Mouse (Mus musculus) neural tube, embryonic 15.5 days (tissue): ENCODE measurements around the gene Smad6. TPM values are rescaled to one million over a fixed set of nuclear protein-coding genes. Genes with fewer than 3 reads are reported as not detected.
A peak's percentile ranks its signal among the peaks of the same experiment; 100 is the strongest.

Experiments used
- ATAC-seq: fragments of 200-750 bp; cut with Nextera tagmentation; 2 replicates; pipeline ENCODE4 v1.8.0; 2017; ENCODE audit warnings: mild to moderate bottlenecking, moderate TSS enrichment, moderate library complexity; ENCODE audit not compliant: low FRiP score
- H3K27ac ChIP-seq: fragments of 300-500 bp; sonication (generic); replicated peaks from 2 replicates; pipeline ENCODE4 v1.5.1; 2015; ENCODE audit warnings: mild to moderate bottlenecking, inconsistent platforms
- H3K27me3 ChIP-seq: fragments of 300-500 bp; sonication (generic); replicated peaks from 2 replicates; pipeline ENCODE4 v1.6.1; 2015; ENCODE audit warnings: inconsistent platforms
- H3K36me3 ChIP-seq: fragments of 300-500 bp; sonication (generic); 2 replicates; pipeline ENCODE4 v1.6.1; 2015; ENCODE audit warnings: inconsistent platforms
- H3K4me1 ChIP-seq: fragments of 300-500 bp; sonication (generic); 2 replicates; pipeline ENCODE4 v1.6.1; 2015; ENCODE audit warnings: inconsistent platforms
- H3K4me2 ChIP-seq: fragments of 300-500 bp; sonication (generic); 2 replicates; pipeline ENCODE4 v1.6.1; 2015; ENCODE audit warnings: inconsistent platforms, mild to moderate bottlenecking, moderate library complexity
- H3K4me3 ChIP-seq: fragments of 300-500 bp; sonication (generic); replicated peaks from 2 replicates; pipeline ENCODE4 v1.5.1; 2015; ENCODE audit warnings: mild to moderate bottlenecking, inconsistent platforms
- H3K9ac ChIP-seq: fragments of 300-500 bp; sonication (generic); replicated peaks from 2 replicates; pipeline ENCODE4 v1.6.1; 2015; ENCODE audit warnings: mild to moderate bottlenecking, inconsistent platforms
- H3K9me3 ChIP-seq: fragments of 300-500 bp; sonication (generic); replicated peaks from 2 replicates; pipeline ENCODE4 v1.6.1; 2016; ENCODE audit warnings: inconsistent platforms
- WGBS: fragments of 180-500 bp; shearing (Covaris S2); methylation state at CpG from one replicate; pipeline ENCODE4 v1.1.7; 2015; ENCODE audit warnings: mixed read lengths; 5-methylcytosine and 5-hydroxymethylcytosine counted together
- polyA plus RNA-seq: library from polyadenylated mRNA; unstranded; fragments of >200 nt; fragmentation: Nextera tagmentation; extraction: Ambion mirVana; gene quantifications from 2 replicates; pipeline ENCODE4 v1.2.1, GENCODE M21; 2015

The Smad6 gene
- polyA plus RNA-seq, 1 experiment from 2014 or later, result 1.8 TPM

GRCm38 (mm10) chr9:63956052-63956451 lies 65.8 kb downstream of the Smad6 start:
- Histone ChIP-seq H3K4me3 (no peak overlapping the region), H3K9me3 (no peaks in the 10 kb centered on the region), H3K27me3 (0 out of 2 replicates have a peak, but pooled peaks cover 2% of the 10 kb centered on the region), H3K4me1 (peaks cover 33% of the 10 kb centered on the region), H3K36me3 (no peaks in the 10 kb centered on the region), H3K9ac (no peak overlapping the region), H3K4me2 (no peak overlapping the region), H3K27ac (no peak overlapping the region)
- WGBS, result 23% methylated on average over 9 of the region's 9 CpGs
- no peak for ATAC-seq

GRCm38 (mm10) chr9:63953691-63954090 lies 68.2 kb downstream of the Smad6 start:
- no peaks in the 10 kb centered on the region for H3K36me3 ChIP-seq
- no peak overlapping the region for H3K27ac ChIP-seq
- H3K9ac ChIP-seq, result no peak overlapping the region
- H3K4me3 ChIP-seq, result 0 out of 2 replicates have a peak overlapping the region, but pooled peaks have one; percentile 11
- 56% methylated on average over 35 of the region's 35 CpGs for WGBS
- peaks cover 10% of the 10 kb centered on the region for H3K4me1 ChIP-seq
- ATAC-seq, result no peak
- no peaks in the 10 kb centered on the region for H3K9me3 ChIP-seq
- peak overlapping the region; percentile 35 for H3K4me2 ChIP-seq
- 0 out of 2 replicates have a peak, but pooled peaks cover 2% of the 10 kb centered on the region for H3K27me3 ChIP-seq

GRCm38 (mm10) chr9:63952591-63952990 lies 69.3 kb downstream of the Smad6 start:
- H3K27ac ChIP-seq, result no peak overlapping the region
- H3K36me3 ChIP-seq, result no peaks in the 10 kb centered on the region
- H3K9me3 ChIP-seq, result no peaks in the 10 kb centered on the region
- H3K4me3 ChIP-seq, result no peak overlapping the region
- no peak overlapping the region for H3K4me2 ChIP-seq
- ATAC-seq, result no peak
- H3K9ac ChIP-seq, result no peak overlapping the region
- 0 out of 2 replicates have a peak, but pooled peaks cover 2% of the 10 kb centered on the region for H3K27me3 ChIP-seq
- no peaks in the 10 kb centered on the region for H3K4me1 ChIP-seq
- WGBS, result 97% methylated on average over 2 of the region's 2 CpGs

- Histone ChIP-seq H3K9me3 (no peaks in the 10 kb centered on the region), H3K4me2 (no peak overlapping the region), H3K27ac (no peak overlapping the region), H3K9ac (no peak overlapping the region), H3K4me3 (no peak overlapping the region), H3K4me1 (no peaks in the 10 kb centered on the region), H3K27me3 (no peaks in the 10 kb centered on the region), H3K36me3 (no peaks in the 10 kb centered on the region)
- ATAC-seq, result no peak
- 36% methylated on average over 4 of the region's 4 CpGs for WGBS
Observed at GRCm38 (mm10) chr9:63950357-63950756, 71.5 kb downstream of the Smad6 start.

GRCm38 (mm10) chr9:63949393-63949792 lies 72.5 kb downstream of the Smad6 start:
- H3K27me3 ChIP-seq, result no peaks in the 10 kb centered on the region
- H3K4me2 ChIP-seq, result no peak overlapping the region
- WGBS, result 84% methylated on average over 4 of the region's 4 CpGs
- no peaks in the 10 kb centered on the region for H3K9me3 ChIP-seq
- H3K27ac ChIP-seq, result no peak overlapping the region
- no peak for ATAC-seq
- no peaks in the 10 kb centered on the region for H3K4me1 ChIP-seq
- H3K36me3 ChIP-seq, result no peaks in the 10 kb centered on the region
- H3K9ac ChIP-seq, result no peak overlapping the region
- no peak overlapping the region for H3K4me3 ChIP-seq

GRCm38 (mm10) chr9:63942608-63942982 lies 79.3 kb downstream of the Smad6 start:
- Histone ChIP-seq H3K9me3 (no peaks in the 10 kb centered on the region), H3K27me3 (no peaks in the 10 kb centered on the region), H3K4me1 (peaks cover 7% of the 10 kb centered on the region; the same call in 1 of the 2 replicates), H3K36me3 (no peaks in the 10 kb centered on the region), H3K4me2 (no peak overlapping the region), H3K27ac (no peak overlapping the region), H3K9ac (no peak overlapping the region), H3K4me3 (no peak overlapping the region)
- ATAC-seq, result no peak
- WGBS, result 74% methylated on average over 2 of the region's 2 CpGs

- no peaks in the 10 kb centered on the region for H3K36me3 ChIP-seq
- H3K4me1 ChIP-seq, result peaks cover 7% of the 10 kb centered on the region; the same call in 1 of the 2 replicates
- no peaks in the 10 kb centered on the region for H3K9me3 ChIP-seq
- H3K4me3 ChIP-seq, result no peak overlapping the region
- 0 out of 2 replicates have a peak overlapping the region, but pooled peaks have one; percentile 29 for H3K27ac ChIP-seq
- H3K27me3 ChIP-seq, result no peaks in the 10 kb centered on the region
- H3K9ac ChIP-seq, result no peak overlapping the region
- ATAC-seq, result no peak
- WGBS, result 72% methylated on average over 12 of the region's 12 CpGs
- H3K4me2 ChIP-seq, result no peak overlapping the region
Observed at GRCm38 (mm10) chr9:63941747-63942607, 79.9 kb downstream of the Smad6 start.

GRCm38 (mm10) chr9:63936256-63936655 lies 85.6 kb downstream of the Smad6 start:
- Histone ChIP-seq H3K27ac (no peak overlapping the region), H3K9ac (no peak overlapping the region), H3K4me2 (no peak overlapping the region), H3K9me3 (no peaks in the 10 kb centered on the region), H3K27me3 (no peaks in the 10 kb centered on the region), H3K4me3 (no peak overlapping the region), H3K36me3 (no peaks in the 10 kb centered on the region), H3K4me1 (no peaks in the 10 kb centered on the region)
- no peak for ATAC-seq
- WGBS, result 83% methylated on average over 5 of the region's 5 CpGs

GRCm38 (mm10) chr9:63933068-63933467 lies 88.8 kb downstream of the Smad6 start:
- H3K27ac ChIP-seq, result no peak overlapping the region
- no peak overlapping the region for H3K9ac ChIP-seq
- no peak overlapping the region for H3K4me2 ChIP-seq
- 48% methylated on average over 5 of the region's 5 CpGs for WGBS
- H3K27me3 ChIP-seq, result peaks cover 9% of the 10 kb centered on the region
- no peak for ATAC-seq
- H3K4me3 ChIP-seq, result no peak overlapping the region
- H3K36me3 ChIP-seq, result no peaks in the 10 kb centered on the region
- peaks cover 1% of the 10 kb centered on the region for H3K4me1 ChIP-seq
- no peaks in the 10 kb centered on the region for H3K9me3 ChIP-seq

- H3K4me3 ChIP-seq, result 0 out of 2 replicates have a peak overlapping the region, but pooled peaks have one; percentile 12
- H3K9ac ChIP-seq, result peak overlapping the region; percentile 36
- WGBS, result 7% methylated on average over 32 of the region's 34 CpGs
- peak overlapping the region; percentile 53 for H3K4me2 ChIP-seq
- no peak for ATAC-seq
- H3K27me3 ChIP-seq, result peaks cover 13% of the 10 kb centered on the region
- H3K9me3 ChIP-seq, result no peaks in the 10 kb centered on the region
- peaks cover 19% of the 10 kb centered on the region for H3K4me1 ChIP-seq
- 0 out of 2 replicates have a peak overlapping the region, but pooled peaks have one; percentile 10 for H3K27ac ChIP-seq
- H3K36me3 ChIP-seq, result no peaks in the 10 kb centered on the region
Observed at GRCm38 (mm10) chr9:63927340-63928049, 94.4 kb downstream of the Smad6 start.

- H3K4me1 ChIP-seq, result peaks cover 19% of the 10 kb centered on the region
- H3K27me3 ChIP-seq, result peaks cover 13% of the 10 kb centered on the region
- no peak overlapping the region for H3K27ac ChIP-seq
- WGBS, result 73% methylated on average over 7 of the region's 7 CpGs
- H3K9ac ChIP-seq, result no peak overlapping the region
- H3K9me3 ChIP-seq, result no peaks in the 10 kb centered on the region
- H3K36me3 ChIP-seq, result no peaks in the 10 kb centered on the region
- no peak overlapping the region for H3K4me2 ChIP-seq
- H3K4me3 ChIP-seq, result no peak overlapping the region
- ATAC-seq, result no peak
Observed at GRCm38 (mm10) chr9:63926377-63926776, 95.5 kb downstream of the Smad6 start.
